Mouse (Mus musculus): ENCODE results near the gene Zfp653. TPM values are rescaled to one million over a fixed set of nuclear protein-coding genes. Genes with fewer than 3 reads are reported as not detected.
A peak's percentile ranks its signal among the peaks of the same experiment; 100 is the strongest.

Gene Zfp653
- total and polyA plus RNA-seq, 2 experiments from 2014 or later, result 4.3 to 27.4 TPM

- Histone ChIP-seq H3K4me2 (ENCODE audit: low read depth, low read length) (no peak overlapping the region), H3K27ac (ENCODE audit: low read depth) (no peak overlapping the region), H3K27me3 (ENCODE audit: control insufficient read depth, insufficient read depth, low read length) (peaks cover 28% of the 10 kb centered on the region), H3K4me1 (ENCODE audit: control insufficient read depth, insufficient read depth) (peaks cover 5% of the 10 kb centered on the region; the same call in 1 of the 2 replicates), H3K4me3 (ENCODE audit: low read depth, low read length) (no peak overlapping the region), H3K36me3 (replicated peaks; ENCODE audit: control insufficient read depth, insufficient read depth, low read length) (peaks cover 45% of the 10 kb centered on the region), H3K9me3 (replicated peaks; ENCODE audit: control insufficient read depth, low read length) (no peaks in the 10 kb centered on the region), H3K9ac (replicated peaks; ENCODE audit: low read depth, low read length) (no peak overlapping the region)
- 77% methylated on average over 9 of the region's 9 CpGs for WGBS
- ATAC-seq (ENCODE audit: insufficient read depth, low read depth) (no peak), DNase-seq (ENCODE audit: low spot score) (no peak)
- no peak for TF ChIP-seq EP300 (IDR thresholded peaks at IDR 0.05; ENCODE audit: low read depth)
Measured at GRCm38 (mm10) chr9:22058011-22058424, 13.2 kb downstream of the Zfp653 start.

GRCm38 (mm10) chr9:22057031-22057517 lies 14.1 kb downstream of the Zfp653 start:
- H3K36me3 ChIP-seq (replicated peaks; ENCODE audit: control insufficient read depth, insufficient read depth, low read length), result peaks cover 37% of the 10 kb centered on the region
- H3K27me3 ChIP-seq (ENCODE audit: control insufficient read depth, insufficient read depth, low read length), result peaks cover 37% of the 10 kb centered on the region
- ATAC-seq (ENCODE audit: insufficient read depth, low read depth) (no peak), DNase-seq (ENCODE audit: low spot score) (no peak)
- peaks cover 5% of the 10 kb centered on the region; the same call in 1 of the 2 replicates for H3K4me1 ChIP-seq (ENCODE audit: control insufficient read depth, insufficient read depth)
- H3K9me3 ChIP-seq (replicated peaks; ENCODE audit: control insufficient read depth, low read length), result no peaks in the 10 kb centered on the region
- H3K9ac ChIP-seq (replicated peaks; ENCODE audit: low read depth, low read length), result no peak overlapping the region
- WGBS, result 85% methylated on average over 9 of the region's 9 CpGs
- no peak overlapping the region for H3K4me3 ChIP-seq (ENCODE audit: low read depth, low read length)
- no peak for TF ChIP-seq EP300 (IDR thresholded peaks at IDR 0.05; ENCODE audit: low read depth)
- H3K4me2 ChIP-seq (ENCODE audit: low read depth, low read length), result no peak overlapping the region
- H3K27ac ChIP-seq (ENCODE audit: low read depth), result no peak overlapping the region

GRCm38 (mm10) chr9:22056303-22056910 lies 14.8 kb downstream of the Zfp653 start:
- WGBS, result 69% methylated on average over 9 of the region's 9 CpGs
- TF ChIP-seq CTCF (IDR thresholded peaks at IDR 0.05; ENCODE audit: low read depth) (no peak), EP300 (IDR thresholded peaks at IDR 0.05; ENCODE audit: low read depth) (no peak)
- H3K4me2 ChIP-seq (ENCODE audit: low read depth, low read length), result no peak overlapping the region
- H3K9ac ChIP-seq (replicated peaks; ENCODE audit: low read depth, low read length), result no peak overlapping the region
- H3K36me3 ChIP-seq (replicated peaks; ENCODE audit: control insufficient read depth, insufficient read depth, low read length), result peaks cover 31% of the 10 kb centered on the region
- H3K4me1 ChIP-seq (ENCODE audit: control insufficient read depth, insufficient read depth), result peaks cover 5% of the 10 kb centered on the region; the same call in 1 of the 2 replicates
- H3K4me3 ChIP-seq (ENCODE audit: low read depth, low read length), result no peak overlapping the region
- no peaks in the 10 kb centered on the region for H3K9me3 ChIP-seq (replicated peaks; ENCODE audit: control insufficient read depth, low read length)
- no peak for DNase-seq (ENCODE audit: low spot score)
- no peak overlapping the region for H3K27ac ChIP-seq (ENCODE audit: low read depth)
- H3K27me3 ChIP-seq (ENCODE audit: control insufficient read depth, insufficient read depth, low read length), result peaks cover 44% of the 10 kb centered on the region
- no peak for ATAC-seq (ENCODE audit: insufficient read depth, low read depth)

GRCm38 (mm10) chr9:22055713-22056112 lies 15.5 kb downstream of the Zfp653 start:
- Histone ChIP-seq H3K4me1 (ENCODE audit: control insufficient read depth, insufficient read depth) (peaks cover 11% of the 10 kb centered on the region; the same call in 1 of the 2 replicates), H3K27me3 (ENCODE audit: control insufficient read depth, insufficient read depth, low read length) (peaks cover 51% of the 10 kb centered on the region), H3K9me3 (replicated peaks; ENCODE audit: control insufficient read depth, low read length) (no peaks in the 10 kb centered on the region), H3K4me2 (ENCODE audit: low read depth, low read length) (no peak overlapping the region), H3K36me3 (replicated peaks; ENCODE audit: control insufficient read depth, insufficient read depth, low read length) (peaks cover 24% of the 10 kb centered on the region), H3K27ac (ENCODE audit: low read depth) (no peak overlapping the region), H3K9ac (replicated peaks; ENCODE audit: low read depth, low read length) (no peak overlapping the region), H3K4me3 (ENCODE audit: low read depth, low read length) (no peak overlapping the region)
- ATAC-seq (ENCODE audit: insufficient read depth, low read depth), result no peak
- 30% methylated on average over 29 of the region's 29 CpGs for WGBS
- TF ChIP-seq EP300 (IDR thresholded peaks at IDR 0.05; ENCODE audit: low read depth) (no peak), CTCF (IDR thresholded peaks at IDR 0.05; ENCODE audit: low read depth) (no peak)
- DNase-seq (ENCODE audit: low spot score), result no peak

- peak; percentile 37 for ATAC-seq (ENCODE audit: insufficient read depth, low read depth)
- H3K36me3 ChIP-seq (replicated peaks; ENCODE audit: control insufficient read depth, insufficient read depth, low read length), result peaks cover 22% of the 10 kb centered on the region
- peaks cover 62% of the 10 kb centered on the region for H3K27me3 ChIP-seq (ENCODE audit: control insufficient read depth, insufficient read depth, low read length)
- no peak overlapping the region for H3K9ac ChIP-seq (replicated peaks; ENCODE audit: low read depth, low read length)
- H3K4me2 ChIP-seq (ENCODE audit: low read depth, low read length), result 0 out of 2 replicates have a peak overlapping the region, but pooled peaks have one; percentile 3
- peak; percentile 39 for DNase-seq (ENCODE audit: low spot score)
- H3K27ac ChIP-seq (ENCODE audit: low read depth), result no peak overlapping the region
- peaks cover 11% of the 10 kb centered on the region; the same call in 1 of the 2 replicates for H3K4me1 ChIP-seq (ENCODE audit: control insufficient read depth, insufficient read depth)
- no peaks in the 10 kb centered on the region for H3K9me3 ChIP-seq (replicated peaks; ENCODE audit: control insufficient read depth, low read length)
- 2% methylated on average over 32 of the region's 32 CpGs for WGBS
- TF ChIP-seq EP300 (IDR thresholded peaks at IDR 0.05; ENCODE audit: low read depth), result no peak
- peak; percentile 50 for TF ChIP-seq CTCF (IDR thresholded peaks at IDR 0.05; ENCODE audit: low read depth)
- H3K4me3 ChIP-seq (ENCODE audit: low read depth, low read length), result no peak overlapping the region
Measured at GRCm38 (mm10) chr9:22054411-22055076, 16.6 kb downstream of the Zfp653 start.
